Mouse (Mus musculus): Measurements from ENCODE around the gene Fmn2.

- TF ChIP-seq CTCF (IDR thresholded peaks at IDR 0.05) (no peak), EP300 (IDR thresholded peaks at IDR 0.05) (no peak)
These were observed 147.8 kb downstream of the Fmn2 start for GRCm38 (mm10) chr1:174649421-174649826.
